Mouse (Mus musculus) frontal cortex, postnatal 10 days (tissue): ENCODE measurements around the gene Atf6b.
A peak's percentile ranks its signal among the peaks of the same experiment; 100 is the strongest.

ENCODE experiments used
- DNase-seq, 2 experiments: peaks; one replicate each; pipeline ENCODE4 v3.0.0; 2022; ENCODE audit warnings: low spot score in 2 of 2, mixed read lengths in 1 of 2

Gene Atf6b

DNA sequence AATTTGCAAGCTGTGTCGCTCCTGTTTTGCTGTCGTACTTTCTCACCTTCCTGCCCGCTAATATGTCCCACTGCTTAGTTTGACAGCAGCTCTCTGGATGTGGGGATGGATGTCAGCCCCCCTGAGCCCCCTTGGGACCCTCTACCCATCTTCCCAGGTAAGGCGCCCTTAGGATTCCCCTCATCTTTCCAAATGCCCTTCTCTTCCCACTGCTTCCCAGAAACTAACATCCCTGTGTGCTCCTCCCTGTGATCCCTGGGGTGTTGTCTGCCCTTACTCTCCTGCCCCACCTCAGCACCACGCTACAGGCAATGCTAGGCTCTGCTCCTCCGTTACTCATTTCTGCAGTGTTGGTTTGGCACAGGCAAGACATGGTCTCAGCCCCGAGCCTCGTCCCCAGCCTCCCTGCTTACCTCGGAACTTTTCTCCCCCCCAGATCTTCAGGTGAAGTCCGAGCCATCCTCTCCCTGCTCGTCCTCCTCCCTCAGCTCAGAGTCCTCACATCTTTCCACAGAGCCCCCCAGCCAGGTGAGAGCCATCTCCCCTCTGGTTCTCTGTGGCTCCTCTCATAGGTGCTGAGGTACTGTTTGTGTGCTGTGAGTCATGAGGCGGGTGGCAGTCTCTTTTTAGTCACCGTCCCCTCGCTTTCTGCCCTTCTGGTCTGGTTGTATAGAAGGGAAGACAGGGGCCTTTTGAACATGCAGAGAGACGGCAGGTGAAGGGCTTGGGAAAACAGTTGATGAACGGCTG lies 1.4 kb downstream of the Atf6b start:
- no peak for DNase-seq

DNA sequence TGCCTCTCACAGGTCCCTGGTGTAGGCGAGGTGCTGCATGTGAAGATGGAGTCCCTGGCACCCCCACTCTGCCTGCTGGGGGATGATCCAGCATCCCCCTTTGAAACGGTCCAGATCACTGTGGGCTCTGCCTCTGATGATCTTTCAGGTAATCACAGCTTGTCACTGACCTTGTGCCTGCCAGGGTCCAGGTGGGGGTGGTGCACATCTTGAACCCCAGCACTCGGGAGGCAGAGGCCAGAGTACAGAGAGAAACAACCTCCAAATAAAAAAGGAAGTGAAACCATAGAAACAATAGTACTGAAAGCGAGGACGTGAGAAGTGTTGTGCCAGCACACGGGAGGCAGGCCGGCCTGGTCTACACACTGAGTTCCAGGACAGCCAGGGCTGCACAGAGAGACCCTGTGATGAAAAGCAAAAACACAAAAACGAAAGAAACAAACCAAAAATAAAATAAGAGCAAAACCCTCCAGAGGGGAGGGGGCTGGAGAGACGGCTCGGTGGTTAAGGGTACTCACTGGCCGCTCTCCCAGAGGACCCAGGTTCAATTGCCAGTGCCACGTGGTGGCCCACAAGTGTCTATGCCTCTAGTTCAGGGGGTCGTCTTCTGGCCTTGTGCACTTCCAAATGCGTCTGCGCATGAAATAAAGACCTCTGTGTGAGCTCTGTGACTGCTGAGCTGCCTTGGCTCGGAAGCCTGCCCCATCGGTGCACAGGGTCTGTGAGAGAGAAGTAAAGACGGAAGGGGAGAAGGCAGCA lies 2.3 kb downstream of the Atf6b start:
- no peak for DNase-seq

DNA sequence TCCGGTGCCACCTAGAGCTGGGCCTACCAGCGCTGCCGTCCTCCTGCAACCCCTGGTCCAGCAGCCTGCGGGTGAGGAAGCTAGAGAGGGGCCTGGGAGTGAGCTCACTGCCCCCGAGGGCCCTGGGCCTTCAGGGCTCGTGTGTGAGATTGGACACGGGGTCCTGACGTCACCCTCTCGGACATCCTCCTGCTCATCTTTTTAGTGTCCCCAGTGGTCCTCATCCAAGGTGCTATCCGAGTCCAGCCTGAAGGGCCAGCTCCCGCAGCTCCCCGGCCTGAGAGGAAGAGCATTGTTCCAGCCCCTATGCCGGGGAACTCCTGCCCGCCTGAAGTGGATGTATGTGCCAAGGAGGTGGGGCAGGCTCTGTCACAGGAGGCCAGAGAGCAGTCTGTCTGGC lies 3.8 kb downstream of the Atf6b start:
- DNase-seq = no peak

DNA sequence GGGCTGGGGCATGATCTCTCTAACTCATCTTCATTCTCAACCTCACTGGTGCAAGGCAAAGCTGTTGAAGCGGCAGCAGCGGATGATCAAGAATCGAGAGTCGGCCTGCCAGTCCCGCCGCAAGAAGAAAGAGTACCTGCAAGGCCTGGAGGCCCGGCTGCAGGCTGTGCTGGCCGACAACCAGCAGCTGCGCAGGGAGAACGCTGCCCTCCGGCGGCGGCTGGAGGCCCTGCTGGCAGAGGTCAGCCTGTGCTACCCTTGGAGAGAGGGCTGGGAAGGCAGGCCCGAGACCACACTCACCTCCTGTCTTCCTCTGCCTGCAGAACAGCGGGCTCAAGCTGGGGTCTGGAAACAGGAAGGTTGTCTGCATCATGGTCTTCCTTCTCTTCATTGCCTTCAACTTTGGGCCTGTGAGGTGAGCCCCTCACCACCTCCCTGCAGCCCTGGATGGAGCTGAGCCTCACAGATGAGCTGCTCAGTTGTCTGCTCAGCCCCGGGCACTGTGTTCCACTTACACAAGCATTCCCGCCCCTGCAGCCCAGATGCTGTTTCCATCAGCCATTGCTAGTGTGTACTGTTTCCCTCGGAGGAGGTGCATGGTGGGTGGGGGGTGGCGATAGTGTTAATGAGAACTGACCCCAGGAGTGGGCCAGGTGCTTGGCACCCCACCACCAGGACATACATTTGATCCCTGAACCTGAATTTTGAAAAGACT lies 4.7 kb downstream of the Atf6b start:
- peak in 1 of 2 experiments; percentile 42 for DNase-seq

DNA sequence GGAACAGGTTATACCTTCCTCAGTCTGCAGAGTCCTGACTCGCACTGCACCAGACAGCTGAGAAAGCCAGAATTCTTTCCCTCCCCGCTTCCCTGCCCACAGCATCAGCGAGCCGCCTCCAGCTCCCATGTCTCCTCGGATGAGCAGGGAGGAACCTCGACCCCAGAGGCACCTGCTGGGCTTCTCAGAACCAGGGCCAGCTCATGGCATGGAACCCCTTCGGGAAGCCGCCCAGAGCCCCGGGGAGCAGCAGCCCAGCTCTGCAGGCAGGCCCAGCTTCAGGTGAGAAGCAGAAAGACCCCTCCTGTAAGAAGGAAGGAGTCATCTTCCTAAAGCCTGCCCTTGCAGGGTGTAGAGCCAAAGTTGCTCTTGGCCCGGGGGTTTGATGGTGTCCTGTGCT lies 5.6 kb downstream of the Atf6b start:
- DNase-seq = no peak

DNA sequence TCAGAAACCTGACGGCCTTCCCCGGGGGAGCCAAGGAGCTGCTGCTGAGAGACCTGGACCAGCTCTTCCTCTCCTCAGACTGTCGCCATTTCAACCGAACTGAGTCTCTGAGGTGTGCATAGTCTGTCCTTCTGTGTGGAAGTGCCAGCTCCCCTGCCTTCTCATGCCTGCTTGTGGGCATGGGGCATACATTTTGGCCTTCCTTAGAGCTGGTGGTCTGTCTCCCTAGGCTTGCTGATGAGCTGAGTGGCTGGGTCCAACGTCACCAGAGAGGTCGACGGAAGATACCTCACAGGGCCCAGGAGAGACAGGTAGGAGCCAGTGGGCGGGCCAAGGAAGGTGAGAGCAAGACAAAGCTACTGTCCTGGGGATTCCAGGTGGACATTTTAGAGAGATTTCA lies 6.0 kb downstream of the Atf6b start:
- no peak for DNase-seq

DNA sequence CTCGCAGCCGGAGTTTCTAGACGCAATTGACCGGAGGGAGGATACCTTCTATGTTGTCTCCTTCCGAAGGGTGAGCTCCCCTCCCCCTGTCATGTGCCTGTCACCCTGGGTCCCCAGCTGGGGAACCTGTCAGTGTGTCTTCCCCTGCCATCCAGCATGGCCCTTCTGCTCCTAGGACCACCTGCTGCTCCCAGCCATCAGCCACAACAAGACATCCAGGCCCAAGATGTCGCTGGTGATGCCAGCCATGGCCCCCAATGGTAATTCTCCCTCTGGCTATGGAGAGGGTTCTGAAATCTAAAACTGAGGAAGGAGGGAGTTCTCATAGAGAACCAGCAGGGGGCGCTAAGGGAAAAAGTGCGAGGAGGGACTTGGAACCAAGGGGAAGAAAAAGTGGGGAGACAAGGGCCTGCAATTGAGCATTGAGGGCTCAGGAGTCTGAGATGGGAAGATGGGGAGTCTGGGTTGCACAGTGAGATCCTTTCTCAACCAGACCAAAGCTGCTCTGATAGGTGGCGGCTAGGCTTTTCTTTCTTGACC lies 6.9 kb downstream of the Atf6b start:
- peak in 1 of 2 experiments; percentile 15 for DNase-seq

DNA sequence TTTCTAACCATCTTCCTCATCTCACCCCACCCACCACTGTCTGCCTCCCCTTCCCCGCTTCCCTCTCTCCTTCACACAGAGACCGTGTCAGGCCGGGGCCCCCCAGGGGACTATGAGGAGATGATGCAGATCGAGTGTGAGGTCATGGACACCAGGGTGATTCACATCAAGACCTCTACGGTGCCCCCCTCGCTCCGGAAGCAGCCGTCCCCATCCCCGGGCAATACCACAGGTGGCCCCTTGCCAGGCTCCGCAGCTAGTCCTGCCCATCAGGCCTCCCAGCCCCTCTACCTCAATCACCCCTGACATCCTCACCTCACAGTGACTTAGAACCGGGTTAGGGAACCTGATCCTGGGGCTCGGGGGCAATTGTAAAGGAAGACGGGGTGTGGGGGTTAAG lies 7.4 kb downstream of the Atf6b start:
- no peak for DNase-seq

DNA sequence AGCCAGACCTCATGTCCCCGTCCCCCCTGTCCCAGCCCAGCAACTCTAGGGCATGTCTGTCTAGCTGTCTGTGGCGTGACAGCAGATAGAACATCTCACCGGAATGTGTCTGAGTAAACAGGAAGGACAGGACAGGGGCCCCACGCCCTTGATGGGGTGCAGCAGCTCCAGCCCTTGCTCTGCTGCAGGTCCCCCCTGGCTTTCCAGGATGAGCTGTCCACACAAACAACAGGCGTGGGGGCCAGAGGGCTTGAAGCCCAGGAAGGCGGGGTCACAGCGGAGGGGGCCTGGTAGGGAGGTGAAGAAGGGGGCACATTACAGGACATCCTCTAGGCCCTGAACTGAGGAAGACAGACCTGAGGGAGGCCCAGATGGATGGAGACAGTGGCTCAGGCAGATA lies 8.2 kb downstream of the Atf6b start:
- DNase-seq = no peak

DNA sequence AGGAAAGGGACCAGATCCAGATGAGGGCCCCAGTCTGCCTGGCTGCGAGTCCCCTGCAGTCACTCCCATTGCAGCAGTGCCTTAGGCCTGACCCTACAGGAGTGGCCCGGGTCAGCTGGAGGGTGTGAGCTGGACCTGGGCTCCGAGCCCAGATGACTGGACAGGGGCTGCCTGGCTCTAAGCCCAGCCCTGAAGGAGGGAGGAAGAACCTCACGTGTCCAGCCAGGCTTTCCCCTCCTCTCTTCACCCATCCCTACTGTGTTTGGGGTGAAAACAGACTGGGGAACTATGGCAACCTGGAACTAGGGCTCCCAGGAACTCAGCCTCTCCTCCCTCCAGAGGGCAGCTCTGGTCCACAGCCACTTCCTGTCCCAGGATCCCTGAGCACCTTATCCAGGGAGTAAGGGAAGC lies 8.6 kb downstream of the Atf6b start:
- peak in 1 of 2 experiments; percentile 57 for DNase-seq

DNA sequence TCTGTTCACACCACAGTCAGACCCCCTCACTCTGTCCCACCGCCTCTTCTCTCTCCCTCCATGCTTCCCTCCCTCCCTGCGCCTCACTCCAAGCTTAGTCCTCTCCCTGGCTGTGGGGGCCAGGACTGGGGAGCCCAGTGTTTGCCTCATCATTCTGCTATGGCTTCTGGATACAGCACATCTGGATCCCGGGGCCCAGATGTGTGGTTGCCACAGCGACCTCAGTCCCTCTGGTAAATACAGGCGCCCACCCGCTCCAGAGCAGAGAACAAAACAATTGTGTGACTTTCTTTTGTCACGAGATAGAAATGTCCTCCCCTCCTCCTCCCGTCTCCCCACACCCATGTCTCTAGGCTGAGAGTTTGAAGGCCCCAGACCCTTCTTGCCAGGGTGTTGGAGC lies 9.7 kb downstream of the Atf6b start:
- DNase-seq = no peak

DNA sequence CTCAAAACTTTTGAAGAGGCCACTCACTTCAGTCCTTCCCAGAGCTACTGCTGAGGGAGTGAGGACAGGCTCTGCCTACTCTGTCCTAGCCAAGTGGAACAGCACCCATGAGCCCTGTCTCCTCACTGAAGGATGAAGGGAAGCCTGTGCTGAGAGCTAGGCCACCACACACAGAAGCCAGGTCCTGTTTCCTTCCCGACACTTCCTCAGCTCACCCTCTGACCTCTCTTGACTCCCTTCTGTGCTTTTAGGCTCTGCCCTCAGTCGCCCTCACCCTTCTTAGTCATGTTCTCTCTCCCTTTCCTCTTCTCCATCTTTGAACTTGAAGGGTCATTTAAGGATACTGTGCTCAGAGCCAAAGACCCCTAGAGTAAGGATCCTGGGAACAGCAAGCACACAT lies 10.3 kb downstream of the Atf6b start:
- DNase-seq = no peak

DNA sequence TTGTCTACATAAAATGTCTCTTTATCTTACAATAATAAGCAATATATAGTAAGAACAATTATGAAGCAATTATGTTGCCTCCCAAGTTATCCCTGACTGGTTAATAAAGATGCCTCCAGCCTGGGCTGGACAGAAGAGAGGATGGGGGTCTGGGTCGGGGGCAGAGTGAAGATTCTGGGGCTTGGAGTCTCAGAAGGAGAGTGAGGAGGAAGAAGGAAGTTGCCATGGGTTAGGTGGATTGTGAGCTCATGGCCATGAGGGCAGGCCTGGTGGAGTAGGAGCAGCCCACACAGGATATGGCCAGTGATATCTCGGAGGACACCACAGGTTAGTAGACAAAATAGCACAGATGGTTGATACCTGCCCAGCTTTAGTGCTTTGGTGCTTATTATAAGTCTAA lies 11.2 kb downstream of the Atf6b start:
- DNase-seq = no peak

DNA sequence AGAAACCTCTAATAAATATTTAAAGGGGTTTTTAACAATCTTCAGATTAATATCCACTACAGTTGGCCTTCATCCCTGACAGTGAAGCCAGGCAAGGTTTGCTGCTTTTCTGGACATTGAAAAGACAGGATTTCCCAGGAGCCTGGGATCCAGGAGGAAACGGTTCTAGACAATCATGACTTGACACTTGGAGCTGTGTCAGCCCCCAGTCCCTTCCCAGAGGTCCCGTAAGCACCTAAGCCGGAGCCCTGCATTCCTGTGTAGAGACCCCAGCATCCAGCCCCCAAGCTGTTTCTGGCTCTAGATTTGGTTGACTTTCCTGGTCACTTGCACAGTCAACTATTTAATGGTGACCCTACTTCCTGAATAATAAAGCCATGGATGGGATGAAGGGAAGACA lies 11.6 kb downstream of the Atf6b start:
- DNase-seq = no peak

DNA sequence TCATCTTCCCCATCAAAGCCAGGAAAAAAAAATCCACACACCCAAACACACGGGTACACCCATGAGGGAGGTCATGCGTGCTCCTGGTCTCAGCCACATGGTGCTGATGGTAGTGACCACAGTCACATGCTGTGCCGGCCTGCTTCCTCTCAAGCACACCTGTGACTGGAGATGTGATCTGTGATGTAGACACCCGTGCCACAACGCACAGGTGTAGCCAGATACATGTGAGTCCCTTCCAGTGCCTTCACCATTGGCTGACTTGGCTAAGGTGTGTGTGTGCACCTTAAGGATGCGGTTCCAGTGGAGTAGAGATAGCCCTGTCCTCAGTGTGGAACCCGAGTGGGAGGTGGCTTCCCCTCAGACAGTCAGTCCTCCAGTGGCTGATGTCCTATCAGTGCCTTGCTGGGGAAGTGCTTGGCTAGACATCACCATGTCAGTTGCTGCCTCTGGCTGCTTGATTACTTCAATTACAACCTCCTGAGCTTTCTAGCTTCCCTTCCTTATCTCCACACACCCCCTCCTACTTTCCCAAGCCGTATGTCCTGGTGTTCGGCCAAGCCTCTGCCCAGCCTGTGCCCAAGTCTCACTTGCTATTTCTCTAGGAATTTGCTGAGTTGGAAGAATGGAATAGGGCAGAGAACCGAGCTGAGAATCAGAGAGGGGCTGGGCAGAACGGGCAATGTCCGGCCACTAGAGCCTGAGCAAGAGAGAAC lies 12.4 kb downstream of the Atf6b start:
- DNase-seq = no peak

DNA sequence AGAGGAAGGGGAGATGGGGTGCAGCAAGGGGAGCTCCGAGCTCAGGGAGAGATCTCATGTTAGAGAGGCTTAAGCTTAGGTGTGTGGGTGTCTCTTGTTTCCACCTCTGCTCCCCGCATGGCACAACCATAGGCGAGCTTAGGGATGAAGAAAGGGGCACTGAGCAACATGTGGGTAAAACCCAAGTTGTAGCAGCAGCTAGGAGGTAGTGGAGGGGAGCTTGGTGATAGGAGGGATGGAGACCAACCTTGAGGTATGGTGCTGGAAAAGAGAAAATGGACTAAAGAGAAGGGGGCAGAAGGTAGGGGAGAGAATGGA lies 12.9 kb downstream of the Atf6b start:
- DNase-seq = no peak

DNA sequence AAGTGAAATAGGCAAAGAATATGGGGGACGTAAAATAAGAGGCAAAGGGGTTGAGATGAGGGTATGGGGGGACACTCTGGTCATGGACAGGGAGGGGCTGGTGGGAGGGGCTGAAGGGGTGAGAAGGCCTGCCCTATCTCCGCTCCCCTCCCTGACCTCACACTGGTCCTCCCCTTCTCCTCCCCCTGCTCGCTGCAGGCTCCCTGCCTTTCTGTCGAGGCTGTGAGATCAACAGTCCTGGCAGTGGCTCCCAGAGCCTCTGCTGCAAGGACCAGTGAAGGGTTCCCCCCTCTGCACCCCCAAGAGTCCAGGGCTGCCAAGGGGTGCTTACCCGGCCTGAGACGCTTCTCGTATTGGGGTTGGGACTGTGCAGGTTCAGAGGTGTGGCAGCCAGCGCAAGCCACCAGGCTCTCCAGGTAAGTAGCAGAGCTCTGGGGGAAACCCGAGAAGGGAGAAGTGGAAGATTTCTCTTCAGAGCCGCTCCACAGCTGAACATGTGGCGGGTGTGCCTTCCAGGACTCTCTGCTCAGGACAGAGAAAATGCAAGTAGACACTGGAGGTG lies 13.4 kb downstream of the Atf6b start:
- no peak for DNase-seq

DNA sequence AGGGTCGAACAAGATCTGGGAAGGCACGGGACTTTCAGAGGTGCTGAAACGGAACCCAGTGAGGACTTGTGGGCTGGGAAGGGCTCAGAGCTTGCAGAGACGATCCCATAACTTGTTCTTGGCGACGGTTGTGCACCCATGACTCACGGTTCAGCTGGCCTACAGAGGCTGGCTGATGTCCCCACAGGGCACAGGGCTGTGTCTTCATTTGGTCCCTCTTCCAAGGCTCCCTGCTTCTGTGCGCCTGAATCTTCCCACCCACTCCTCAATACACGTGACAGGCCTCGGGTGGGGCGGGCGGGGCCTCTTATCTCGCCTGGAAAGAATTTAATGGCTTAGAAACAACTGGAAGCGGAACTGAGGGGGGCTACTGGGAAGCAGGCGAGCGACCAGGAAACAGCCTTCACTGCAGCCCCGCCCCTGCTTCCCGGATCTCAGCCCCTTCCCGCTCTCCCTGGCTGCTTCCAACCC lies 14.2 kb downstream of the Atf6b start:
- DNase-seq = no peak

DNA sequence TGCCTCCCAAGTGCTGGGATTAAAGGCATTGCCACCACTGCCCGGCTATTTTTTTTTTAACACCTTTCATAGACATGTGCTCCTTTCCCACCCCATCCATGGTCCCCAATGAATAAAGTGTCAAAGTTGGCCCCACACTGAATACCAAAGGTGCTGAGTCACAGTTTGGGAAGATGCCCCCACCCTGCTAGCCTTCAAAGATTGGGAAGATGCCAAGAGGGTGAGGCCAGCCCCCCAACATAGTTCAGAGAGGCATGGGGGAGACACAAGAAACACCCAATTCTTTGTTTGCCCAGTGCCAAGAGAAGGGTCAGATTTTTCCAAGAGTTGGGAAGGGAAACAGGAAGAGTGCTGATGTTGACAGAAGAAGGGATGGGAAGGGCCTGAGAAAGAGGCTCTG lies 15.5 kb downstream of the Atf6b start:
- DNase-seq = no peak

DNA sequence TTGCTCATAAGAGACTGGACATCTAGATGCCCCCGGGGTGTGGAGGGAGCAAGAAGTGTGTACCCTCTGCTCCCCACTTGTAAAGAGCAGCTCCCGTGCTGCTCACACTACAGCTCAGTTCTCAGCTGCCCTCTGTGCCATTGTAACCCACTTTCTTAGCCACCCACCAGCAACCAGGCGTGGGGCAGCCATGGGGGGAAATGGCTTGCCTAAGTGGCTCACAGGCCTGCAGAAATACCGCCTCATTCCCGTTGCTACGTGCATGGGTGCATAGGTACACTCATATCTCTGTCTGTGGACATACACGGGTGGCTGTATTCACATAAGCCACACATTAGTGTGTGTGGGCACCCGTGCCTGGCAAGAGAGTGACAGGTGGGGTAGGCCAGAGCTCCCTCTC lies 16.0 kb downstream of the Atf6b start:
- DNase-seq = no peak

DNA sequence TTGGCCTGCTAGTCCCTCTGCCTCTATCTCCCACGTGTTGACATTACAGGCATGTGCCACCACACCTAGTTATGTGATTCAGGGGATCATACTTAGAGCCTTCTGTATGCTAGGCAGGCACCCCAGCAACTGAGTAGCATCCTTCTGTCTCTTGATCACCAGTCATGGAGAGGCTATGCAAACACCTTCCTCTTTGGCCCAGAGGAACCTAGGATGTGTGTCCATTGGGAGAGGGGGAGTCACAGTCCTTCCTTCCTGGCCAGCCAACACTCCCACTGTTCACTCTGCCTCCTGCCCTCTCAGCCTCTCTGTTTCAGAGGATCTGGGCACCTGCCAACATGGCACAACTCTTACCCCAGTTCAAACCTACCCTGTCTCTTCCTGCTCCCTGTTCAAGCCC lies 16.6 kb downstream of the Atf6b start:
- DNase-seq = no peak

DNA sequence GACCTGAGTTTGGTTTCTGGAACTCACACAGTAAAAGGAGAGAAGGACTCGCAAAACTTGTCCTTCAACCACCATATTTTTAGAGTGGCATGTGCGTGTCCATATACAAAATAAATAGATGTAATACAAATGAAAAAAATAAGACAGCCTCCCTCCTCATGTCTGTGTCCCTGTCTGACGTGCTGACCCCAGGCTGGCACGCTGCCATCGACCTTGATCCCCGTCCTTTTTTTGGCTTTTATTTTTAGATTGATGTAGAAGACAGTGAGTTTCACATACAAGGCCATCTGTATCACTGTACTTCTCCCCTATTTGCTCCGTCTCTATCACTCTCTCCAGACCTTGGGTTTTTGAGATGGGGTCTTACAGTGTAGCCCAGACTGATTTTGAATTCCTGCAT lies 17.5 kb downstream of the Atf6b start:
- no peak for DNase-seq
